Mouse (Mus musculus) hindbrain, embryonic 14.5 days (tissue): ENCODE measurements around the gene 5730596B20Rik. TPM values are rescaled to one million over a fixed set of nuclear protein-coding genes. Genes with fewer than 3 reads are reported as not detected.

Source experiments
- ATAC-seq: fragments of 200-750 bp; cut with Nextera tagmentation; 2 replicates; pipeline ENCODE4 v1.8.0; 2017; ENCODE audit warnings: moderate number of reproducible peaks, mild to moderate bottlenecking, moderate TSS enrichment, moderate library complexity; ENCODE audit not compliant: low FRiP score
- DNase-seq: peaks from one replicate; pipeline ENCODE4 v3.0.0-alpha.2; 2015; ENCODE audit warnings: low spot score
- H3K27ac ChIP-seq: fragments of 300-500 bp; sonication (generic); 2 replicates; pipeline ENCODE4 v1.5.1; 2014; ENCODE audit warnings: mild to moderate bottlenecking, moderate library complexity
- H3K27me3 ChIP-seq: fragments of 300-500 bp; sonication (generic); 2 replicates; pipeline ENCODE4 v1.6.1; 2014; ENCODE audit warnings: mild to moderate bottlenecking, low read length, mixed read lengths; ENCODE audit not compliant: control insufficient read depth, insufficient read depth
- H3K36me3 ChIP-seq: fragments of 300-500 bp; sonication (generic); replicated peaks from 2 replicates; pipeline ENCODE4 v1.6.1; 2014; ENCODE audit not compliant: control insufficient read depth, insufficient read depth
- H3K4me1 ChIP-seq: fragments of 300-500 bp; sonication (generic); replicated peaks from 2 replicates; pipeline ENCODE4 v1.6.1; 2014; ENCODE audit warnings: antibody characterized with exemption, low read length, mixed read lengths; ENCODE audit not compliant: control insufficient read depth, insufficient read depth
- H3K4me2 ChIP-seq: fragments of 300-500 bp; sonication (generic); replicated peaks from 2 replicates; pipeline ENCODE4 v1.6.1; 2014; ENCODE audit warnings: mild to moderate bottlenecking, moderate library complexity
- H3K4me3 ChIP-seq: fragments of 300-500 bp; sonication (generic); replicated peaks from 2 replicates; pipeline ENCODE4 v1.5.1; 2014; ENCODE audit warnings: mild to moderate bottlenecking, low read length
- H3K9ac ChIP-seq: fragments of 300-500 bp; sonication (generic); 2 replicates; pipeline ENCODE4 v1.6.1; 2014
- H3K9me3 ChIP-seq: fragments of 300-500 bp; sonication (generic); 2 replicates; pipeline ENCODE4 v1.6.1; 2016; ENCODE audit warnings: low read length; ENCODE audit not compliant: control insufficient read depth
- WGBS: fragments of 180-500 bp; shearing (Covaris S2); extraction: QIAGEN DNeasy Blood & Tissue Kit; methylation state at CpG from one replicate; pipeline ENCODE4 v1.1.7; 2014; 5-methylcytosine and 5-hydroxymethylcytosine counted together
- polyA plus RNA-seq: library from polyadenylated mRNA; unstranded; fragments of >200 nt; fragmentation: Nextera tagmentation; extraction: Ambion mirVana; gene quantifications from 2 replicates; pipeline ENCODE4 v1.2.1, GENCODE M21; 2014

The 5730596B20Rik gene
- polyA plus RNA-seq, 1 experiment from 2014 or later = 5.0 TPM

GRCm38 (mm10) chr6:52205638-52206621 is 28.6 kb downstream of the 5730596B20Rik start:
- peaks cover 89% of the 10 kb centered on the region for H3K27me3 ChIP-seq
- peak overlapping the region; percentile 58 for H3K9ac ChIP-seq
- H3K36me3 ChIP-seq = no peaks in the 10 kb centered on the region
- DNase-seq (no peak), ATAC-seq (no peak)
- WGBS = 2% methylated on average over 55 of the region's 55 CpGs
- peak overlapping the region; percentile 85 for H3K27ac ChIP-seq
- H3K4me3 ChIP-seq = peak overlapping the region; percentile 50
- no peaks in the 10 kb centered on the region for H3K9me3 ChIP-seq
- H3K4me1 ChIP-seq = no peaks in the 10 kb centered on the region
- H3K4me2 ChIP-seq = peak overlapping the region; percentile 81

GRCm38 (mm10) chr6:52206882-52207683 is 29.8 kb downstream of the 5730596B20Rik start:
- no peaks in the 10 kb centered on the region for H3K4me1 ChIP-seq
- DNase-seq = no peak
- no peaks in the 10 kb centered on the region for H3K9me3 ChIP-seq
- H3K4me2 ChIP-seq = peak overlapping the region; percentile 81
- 4% methylated on average over 4 of the region's 4 CpGs for WGBS
- no peaks in the 10 kb centered on the region for H3K36me3 ChIP-seq
- no peak for ATAC-seq
- peak overlapping the region; percentile 50 for H3K4me3 ChIP-seq
- H3K27me3 ChIP-seq = peaks cover 89% of the 10 kb centered on the region
- peak overlapping the region; percentile 85 for H3K27ac ChIP-seq
- H3K9ac ChIP-seq = peak overlapping the region; percentile 58; the same call in 1 of the 2 replicates

- H3K4me2 ChIP-seq = peak overlapping the region; percentile 81
- ATAC-seq (no peak), DNase-seq (no peak)
- H3K9me3 ChIP-seq = no peaks in the 10 kb centered on the region
- peak overlapping the region; percentile 50 for H3K4me3 ChIP-seq
- H3K36me3 ChIP-seq = no peaks in the 10 kb centered on the region
- H3K27me3 ChIP-seq = peaks cover 90% of the 10 kb centered on the region
- no peaks in the 10 kb centered on the region for H3K4me1 ChIP-seq
- 0 out of 2 replicates have a peak overlapping the region, but pooled peaks have one; percentile 85 for H3K27ac ChIP-seq
- H3K9ac ChIP-seq = 0 out of 2 replicates have a peak overlapping the region, but pooled peaks have one; percentile 43
Observed at GRCm38 (mm10) chr6:52207684-52207976, 30.3 kb downstream of the 5730596B20Rik start.

GRCm38 (mm10) chr6:52208072-52208867 is 31.0 kb downstream of the 5730596B20Rik start, which contains the start of gene Hoxa6:
Gene Hoxa6 (minus strand): TSS chr6:52208722.
- no peak for DNase-seq
- whole genome bisulfite sequencing = 1% methylated on average over 47 of the region's 47 CpGs
- Histone ChIP-seq H3K27me3 (peaks cover 92% of the 10 kb centered on the region), H3K4me2 (peak within 1 kb of the TSS; percentile 81), H3K36me3 (no peaks in the 10 kb centered on the region), H3K9me3 (no peaks in the 10 kb centered on the region), H3K4me3 (peak within 1 kb of the TSS; percentile 50), H3K27ac (peak within 1 kb of the TSS; percentile 85), H3K9ac (peak within 1 kb of the TSS; percentile 50), H3K4me1 (no peaks in the 10 kb centered on the region)
- no peak for ATAC-seq

GRCm38 (mm10) chr6:52208868-52209684 is 31.8 kb downstream of the 5730596B20Rik start:
- Histone ChIP-seq H3K9me3 (no peaks in the 10 kb centered on the region), H3K27ac (peak overlapping the region; percentile 85), H3K36me3 (no peaks in the 10 kb centered on the region), H3K4me1 (no peaks in the 10 kb centered on the region), H3K4me2 (peak overlapping the region; percentile 81), H3K27me3 (peaks cover 96% of the 10 kb centered on the region), H3K4me3 (peak overlapping the region; percentile 30), H3K9ac (peak overlapping the region; percentile 38; the same call in 1 of the 2 replicates)
- WGBS = 6% methylated on average over 18 of the region's 18 CpGs
- no peak for DNase-seq
- no peak for ATAC-seq

- H3K4me3 ChIP-seq = peak overlapping the region; percentile 30
- WGBS = 8% methylated on average over 12 of the region's 12 CpGs
- H3K36me3 ChIP-seq = no peaks in the 10 kb centered on the region
- peaks cover 96% of the 10 kb centered on the region for H3K27me3 ChIP-seq
- peak overlapping the region; percentile 38; the same call in 1 of the 2 replicates for H3K9ac ChIP-seq
- DNase-seq (no peak), ATAC-seq (no peak)
- peak overlapping the region; percentile 85 for H3K27ac ChIP-seq
- H3K9me3 ChIP-seq = no peaks in the 10 kb centered on the region
- H3K4me2 ChIP-seq = peak overlapping the region; percentile 81
- no peaks in the 10 kb centered on the region for H3K4me1 ChIP-seq
Observed at GRCm38 (mm10) chr6:52209685-52210046, 32.4 kb downstream of the 5730596B20Rik start.

- peak overlapping the region; percentile 21; the same call in 1 of the 2 replicates for H3K27ac ChIP-seq
- WGBS = 2% methylated on average over 37 of the region's 37 CpGs
- H3K4me3 ChIP-seq = peak overlapping the region; percentile 13
- DNase-seq = peak; percentile 83
- ATAC-seq = peak; percentile 59; the same call in 1 of the 2 replicates
- peaks cover 97% of the 10 kb centered on the region for H3K27me3 ChIP-seq
- peak overlapping the region; percentile 81 for H3K4me2 ChIP-seq
- H3K36me3 ChIP-seq = no peaks in the 10 kb centered on the region
- no peaks in the 10 kb centered on the region for H3K9me3 ChIP-seq
- no peak overlapping the region for H3K9ac ChIP-seq
- H3K4me1 ChIP-seq = no peaks in the 10 kb centered on the region
Observed at GRCm38 (mm10) chr6:52211170-52211935, 34.1 kb downstream of the 5730596B20Rik start.
